Mouse (Mus musculus) liver, adult 2 months (tissue): Measurements from ENCODE around the gene Cdh13. TPM values are rescaled to one million over a fixed set of nuclear protein-coding genes. Genes with fewer than 3 reads are reported as not detected.

ENCODE experiments used
- DNase-seq: peaks from one replicate; pipeline ENCODE4 v3.0.0-alpha.2; 2011; ENCODE audit warnings: low read depth, low spot score; ENCODE audit errors: extremely low read depth
- H3K27ac ChIP-seq: fragments of 200-500 bp; replicated peaks from 2 replicates; pipeline ENCODE4 v1.5.1; 2012; ENCODE audit warnings: low read depth, mild to moderate bottlenecking, control low read depth, inconsistent platforms, low read length; ENCODE audit not compliant: insufficient read depth
- H3K27me3 ChIP-seq: fragments of 200-500 bp; 2 replicates; pipeline ENCODE4 v1.6.1; 2012; ENCODE audit warnings: mild to moderate bottlenecking, moderate library complexity, low read length, inconsistent platforms; ENCODE audit not compliant: control insufficient read depth, insufficient read depth
- H3K36me3 ChIP-seq: fragments of 200-500 bp; 2 replicates; pipeline ENCODE4 v1.6.1; 2012; ENCODE audit warnings: low read length, inconsistent platforms; ENCODE audit not compliant: control insufficient read depth, insufficient read depth
- H3K4me1 ChIP-seq: fragments of 200-500 bp; 2 replicates; pipeline ENCODE4 v1.6.1; 2011; ENCODE audit warnings: low read length; ENCODE audit not compliant: control insufficient read depth, insufficient read depth
- H3K4me3 ChIP-seq: fragments of 200-500 bp; 2 replicates; pipeline ENCODE4 v1.5.1; 2011; ENCODE audit warnings: low read depth, mild to moderate bottlenecking, control low read depth, low read length, moderate library complexity; ENCODE audit not compliant: insufficient read depth
- H3K79me2 ChIP-seq: fragments of 200-500 bp; 2 replicates; pipeline ENCODE4 v1.6.1; 2012; ENCODE audit warnings: inconsistent platforms, mild to moderate bottlenecking, low read length, moderate library complexity; ENCODE audit not compliant: control insufficient read depth, insufficient read depth
- H3K9ac ChIP-seq: fragments of 200-500 bp; 2 replicates; pipeline ENCODE4 v1.6.1; 2012; ENCODE audit warnings: low read depth, mild to moderate bottlenecking, control low read depth, inconsistent platforms, low read length
- CTCF ChIP-seq: fragments of 200-500 bp; IDR thresholded peaks from 2 replicates; pipeline ENCODE4 v1.5.1; 2011; ENCODE audit warnings: low read depth, low read length, control low read depth
- POLR2A ChIP-seq: fragments of 200-500 bp; IDR thresholded peaks from 2 replicates; pipeline ENCODE4 v1.6.1; 2011; ENCODE audit warnings: low read length, control low read depth; ENCODE audit not compliant: insufficient read depth; ENCODE audit errors: extremely low read depth
- WGBS: fragments of 180-500 bp; shearing (Covaris S2); methylation state at CpG from one replicate; pipeline ENCODE4 v1.1.7; 2018; 5-methylcytosine and 5-hydroxymethylcytosine counted together
- polyA plus RNA-seq: library from polyadenylated mRNA; depleted of rRNA; stranded (reverse); fragments of >200 nt; gene quantifications from 2 replicates; pipeline ENCODE4 v1.2.3, GENCODE M21; 2012; rRNA removed
- total RNA-seq: library from RNA; depleted of rRNA; stranded (reverse); fragments of >200 nt; gene quantifications from 2 replicates; pipeline ENCODE4 v1.2.3, GENCODE M21; 2014; rRNA removed

The Cdh13 gene
- total RNA-seq (1.6 and 2.1 TPM in 2 replicates), polyA plus RNA-seq (1.5 and 1.6 TPM in 2 replicates)

- no peak for DNase-seq
- H3K4me3 ChIP-seq = peak within 1 kb of the TSS; percentile 47
- no peaks in the 10 kb centered on the region for H3K79me2 ChIP-seq
- no peaks in the 10 kb centered on the region for H3K36me3 ChIP-seq
- H3K27me3 ChIP-seq = peaks cover 3% of the 10 kb centered on the region; the same call in 1 of the 2 replicates
- no peaks in the 10 kb centered on the region for H3K4me1 ChIP-seq
- no peak within 1 kb of the TSS for H3K27ac ChIP-seq
- TF ChIP-seq CTCF (no peak), POLR2A (no peak)
- WGBS = 2% methylated on average over 33 of the region's 33 CpGs
- H3K9ac ChIP-seq = peak within 1 kb of the TSS; percentile 25; the same call in 1 of the 2 replicates
Measured at GRCm38 (mm10) chr8:118283600-118284111, at the start of gene Cdh13. Cdh13 (plus strand) TSS chr8:118283733.

- DNase-seq = no peak
- WGBS = 83% methylated on average over 7 of the region's 7 CpGs
- Histone ChIP-seq H3K79me2 (no peaks in the 10 kb centered on the region), H3K36me3 (no peaks in the 10 kb centered on the region), H3K4me1 (no peaks in the 10 kb centered on the region), H3K9ac (no peak overlapping the region), H3K4me3 (no peak overlapping the region), H3K27me3 (no peaks in the 10 kb centered on the region), H3K27ac (no peak overlapping the region)
- TF ChIP-seq CTCF = no peak
- TF ChIP-seq POLR2A = no peak
Measured at GRCm38 (mm10) chr8:118235626-118236025, 47.9 kb upstream of the Cdh13 start.

DNA sequence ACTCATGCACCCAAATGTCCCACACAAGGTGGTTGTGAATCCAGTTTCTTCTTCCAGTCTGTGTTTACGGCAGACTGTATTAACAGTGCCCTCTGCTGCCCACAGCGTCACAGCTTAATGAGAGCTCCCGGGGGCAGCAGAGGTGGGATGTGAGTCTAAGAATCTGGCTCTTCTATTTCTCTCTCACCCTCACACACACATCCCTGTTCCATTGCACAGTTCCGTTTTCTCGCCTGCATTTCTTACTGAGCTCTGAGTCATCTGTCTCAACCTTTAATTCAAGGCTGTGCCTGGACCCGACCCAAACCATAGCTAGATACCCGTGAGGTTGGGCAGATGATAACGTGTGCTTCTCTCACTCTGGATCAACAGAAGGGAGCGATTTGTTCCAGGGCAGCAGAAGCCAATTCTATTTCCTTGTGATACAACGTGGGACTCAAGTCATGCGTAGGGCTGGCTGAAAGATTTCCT is 46.3 kb upstream of the Cdh13 start:
- Histone ChIP-seq H3K27ac (no peak overlapping the region), H3K27me3 (no peaks in the 10 kb centered on the region), H3K9ac (no peak overlapping the region), H3K4me1 (no peaks in the 10 kb centered on the region), H3K4me3 (no peak overlapping the region), H3K79me2 (no peaks in the 10 kb centered on the region), H3K36me3 (no peaks in the 10 kb centered on the region)
- no peak for DNase-seq
- TF ChIP-seq POLR2A (no peak), CTCF (no peak)
- WGBS = 64% methylated on average over 11 of the region's 11 CpGs

DNA sequence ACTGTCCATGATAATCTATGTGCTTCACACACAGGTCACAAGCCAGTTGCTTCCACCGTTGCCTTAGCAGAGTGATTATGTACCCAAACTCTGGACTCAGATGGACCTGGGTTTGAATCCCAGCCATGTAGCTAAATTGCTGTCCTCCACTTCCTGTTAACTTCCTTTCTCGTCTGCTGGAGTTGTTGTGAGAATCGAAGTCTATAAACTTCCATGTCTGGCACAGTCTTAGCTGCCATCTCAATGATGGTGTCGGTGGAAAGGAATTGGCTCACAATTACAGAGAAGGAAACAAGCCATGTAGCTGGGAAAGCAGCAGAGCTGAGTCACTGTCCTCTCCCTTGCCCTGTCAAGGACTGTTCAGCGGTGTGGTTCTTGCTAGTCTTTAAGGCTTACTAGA is 45.4 kb upstream of the Cdh13 start:
- TF ChIP-seq CTCF = no peak
- Histone ChIP-seq H3K4me3 (no peak overlapping the region), H3K27ac (no peak overlapping the region), H3K36me3 (no peaks in the 10 kb centered on the region), H3K4me1 (no peaks in the 10 kb centered on the region), H3K79me2 (no peaks in the 10 kb centered on the region), H3K9ac (no peak overlapping the region), H3K27me3 (no peaks in the 10 kb centered on the region)
- no peak for DNase-seq
- WGBS = 81% methylated on average over 5 of the region's 5 CpGs

DNA sequence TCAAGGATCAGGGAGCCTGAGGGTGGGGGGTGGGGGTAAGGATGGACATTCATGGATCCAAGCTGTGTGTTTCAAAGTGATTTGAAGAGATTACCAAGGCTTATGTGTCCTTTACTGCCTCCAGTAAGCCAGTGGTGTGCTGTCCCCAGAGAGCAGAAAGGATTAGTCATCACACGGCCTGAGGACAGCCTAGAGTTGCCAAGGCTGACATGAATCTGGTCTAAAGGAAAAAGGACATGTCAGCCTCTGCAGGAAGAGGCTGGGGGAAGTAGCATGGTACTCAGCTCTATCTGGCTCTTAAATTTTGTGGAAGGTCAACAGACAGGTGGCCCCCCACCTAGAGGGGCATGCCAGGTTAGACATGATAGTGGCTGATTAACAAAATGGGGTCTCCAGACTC is 44.3 kb upstream of the Cdh13 start:
- no peak overlapping the region for H3K27ac ChIP-seq
- no peaks in the 10 kb centered on the region for H3K27me3 ChIP-seq
- H3K36me3 ChIP-seq = no peaks in the 10 kb centered on the region
- H3K4me3 ChIP-seq = no peak overlapping the region
- no peaks in the 10 kb centered on the region for H3K79me2 ChIP-seq
- no peak overlapping the region for H3K9ac ChIP-seq
- 72% methylated on average over 1 of the region's 1 CpGs for WGBS
- TF ChIP-seq POLR2A = no peak
- no peak for TF ChIP-seq CTCF
- no peak for DNase-seq
- no peaks in the 10 kb centered on the region for H3K4me1 ChIP-seq

GRCm38 (mm10) chr8:118249319-118249718 is 34.2 kb upstream of the Cdh13 start:
- H3K36me3 ChIP-seq = no peaks in the 10 kb centered on the region
- H3K4me3 ChIP-seq = no peak overlapping the region
- no peak overlapping the region for H3K27ac ChIP-seq
- H3K79me2 ChIP-seq = no peaks in the 10 kb centered on the region
- peaks cover 2% of the 10 kb centered on the region; the same call in 1 of the 2 replicates for H3K27me3 ChIP-seq
- no peaks in the 10 kb centered on the region for H3K4me1 ChIP-seq
- no peak for DNase-seq
- no peak overlapping the region for H3K9ac ChIP-seq
- 74% methylated on average over 5 of the region's 5 CpGs for WGBS
- no peak for TF ChIP-seq POLR2A
- no peak for TF ChIP-seq CTCF
